25 mouse cellular contexts compared by ENCODE assay signal in the genomic region with DNA sequence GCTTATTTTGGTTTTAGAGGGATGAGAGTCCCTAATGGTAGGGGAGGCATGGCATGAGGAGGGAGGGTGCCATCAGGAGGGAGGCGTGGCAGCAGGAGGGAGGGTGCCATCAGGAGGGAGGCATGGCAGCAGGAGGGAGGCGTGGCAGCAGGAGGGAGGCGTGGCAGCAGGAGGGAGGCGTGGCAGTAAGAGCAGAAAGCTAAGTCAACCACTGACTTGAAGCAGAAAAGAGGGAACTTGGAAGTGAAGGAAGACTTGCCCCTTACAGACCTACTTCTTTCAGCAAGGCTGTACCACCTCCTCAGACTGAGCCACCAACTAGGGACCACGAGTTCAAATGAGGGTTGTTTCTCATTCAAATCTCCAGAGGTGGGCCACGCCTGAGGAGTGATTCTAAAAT. TPM values are rescaled to one million over a fixed set of nuclear protein-coding genes. Genes with fewer than 3 reads are reported as not detected.
DNase-seq lines count a peak whose midpoint lies in the region; ATAC-seq and TF ChIP-seq lines count a peak whose summit lies in the region.
"Had no signal": no experiment of that assay in that cellular context is flagged by ENCODE, and none has a peak within 500 bp of the region (broad histone marks: within the 10 kb centered on the region; RNA-seq: fewer than 3 reads in every experiment).

No protein-coding gene starts in this region.

- WGBS in kidney, embryonic 16.5 days = 77% methylated on average over 6 of the region's 6 CpGs
- WGBS in intestine, embryonic 15.5 days = 68% methylated on average over 6 of the region's 6 CpGs
- 60% methylated on average over 6 of the region's 6 CpGs for WGBS in stomach, embryonic 14.5 days

- no peak for TF ChIP-seq EP300 in MEL (IDR thresholded peaks at IDR 0.05; ENCODE audit: low read depth in 1 of 2, low read length in 2 of 2)

- TF ChIP-seq RAD21 in MEL (IDR thresholded peaks at IDR 0.05; ENCODE audit: low read depth, low read length) = no peak

- no peak overlapping the region for H3K9ac ChIP-seq in kidney, embryonic 16.5 days (replicated peaks; ENCODE audit: low read length)
- H3K9ac ChIP-seq in MEL (ENCODE audit: control insufficient read depth, low read depth, low read length, poor library complexity, severe bottlenecking) = no peak overlapping the region
- no peak overlapping the region for H3K9ac ChIP-seq in intestine, embryonic 15.5 days
- H3K9ac ChIP-seq in stomach, embryonic 14.5 days (replicated peaks; ENCODE audit: low read depth, low read length) = no peak overlapping the region
- H3K9ac ChIP-seq: embryonic facial prominence, embryonic 12.5 days; kidney, embryonic 15.5 days; limb, embryonic 15.5 days; lung, embryonic 14.5 days; neural tube, embryonic 13.5 days had no signal

- H3K27me3 ChIP-seq in kidney, embryonic 16.5 days (ENCODE audit: insufficient read depth, low read length) = no peaks in the 10 kb centered on the region
- H3K27me3 ChIP-seq in MEL (ENCODE audit: control insufficient read depth in 1 of 2, insufficient read depth in 2 of 2, low read length in 2 of 2) = no peaks in the 10 kb centered on the region
- H3K27me3 ChIP-seq in intestine, embryonic 15.5 days (replicated peaks) = no peaks in the 10 kb centered on the region
- no peaks in the 10 kb centered on the region for H3K27me3 ChIP-seq in stomach, embryonic 14.5 days (ENCODE audit: control insufficient read depth, insufficient read depth, low read length)
- H3K27me3 ChIP-seq: embryonic facial prominence, embryonic 12.5 days; kidney, embryonic 15.5 days; limb, embryonic 15.5 days; neural tube, embryonic 13.5 days had no signal

- H3K79me2 ChIP-seq in MEL (ENCODE audit: control insufficient read depth, insufficient read depth, low read length, poor library complexity) = no peaks in the 10 kb centered on the region

- no peaks in the 10 kb centered on the region for H3K36me3 ChIP-seq in kidney, embryonic 16.5 days (ENCODE audit: insufficient read depth, low read length)
- no peaks in the 10 kb centered on the region for H3K36me3 ChIP-seq in MEL (ENCODE audit: control insufficient read depth in 1 of 2, insufficient read depth in 2 of 2, low read length in 2 of 2)
- no peaks in the 10 kb centered on the region for H3K36me3 ChIP-seq in intestine, embryonic 15.5 days
- no peaks in the 10 kb centered on the region; the same call in 1 of the 2 replicates for H3K36me3 ChIP-seq in stomach, embryonic 14.5 days (ENCODE audit: control insufficient read depth, insufficient read depth, low read length)
- H3K36me3 ChIP-seq: embryonic facial prominence, embryonic 12.5 days; kidney, embryonic 15.5 days; limb, embryonic 15.5 days; neural tube, embryonic 13.5 days had no signal

- H3K9me3 ChIP-seq in kidney, embryonic 16.5 days (ENCODE audit: low read length) = no peaks in the 10 kb centered on the region
- no peaks in the 10 kb centered on the region for H3K9me3 ChIP-seq in MEL (replicated peaks; ENCODE audit: insufficient read depth, low read length)
- H3K9me3 ChIP-seq in intestine, embryonic 15.5 days = no peaks in the 10 kb centered on the region
- no peaks in the 10 kb centered on the region for H3K9me3 ChIP-seq in stomach, embryonic 14.5 days (ENCODE audit: control insufficient read depth, low read depth, low read length)
- H3K9me3 ChIP-seq: embryonic facial prominence, embryonic 12.5 days; kidney, embryonic 15.5 days; limb, embryonic 15.5 days; neural tube, embryonic 13.5 days had no signal

- H3K4me1 ChIP-seq in kidney, embryonic 16.5 days (ENCODE audit: insufficient read depth, low read length) = no peaks in the 10 kb centered on the region
- H3K4me1 ChIP-seq in MEL (ENCODE audit: control insufficient read depth in 1 of 2, insufficient read depth in 2 of 2, low read length in 2 of 2) = no peaks in the 10 kb centered on the region
- H3K4me1 ChIP-seq in intestine, embryonic 15.5 days (replicated peaks) = 0 out of 2 replicates have a peak, but pooled peaks cover 3% of the 10 kb centered on the region
- H3K4me1 ChIP-seq in stomach, embryonic 14.5 days (ENCODE audit: control insufficient read depth, insufficient read depth, low read length) = no peaks in the 10 kb centered on the region
- H3K4me1 ChIP-seq: kidney, embryonic 15.5 days; neural tube, embryonic 13.5 days had no signal

- no peak for TF ChIP-seq CTCF in MEL (IDR thresholded peaks at IDR 0.05 in 2 of 3, conservative IDR thresholded peaks at IDR 0.05 in 1 of 3; ENCODE audit: control insufficient read depth in 1 of 3, insufficient read depth in 1 of 3, low read depth in 2 of 3, low read length in 3 of 3, poor library complexity in 1 of 3, severe bottlenecking in 1 of 3)

- DNase-seq in kidney, adult 9 months = no peak
- DNase-seq in MEL (ENCODE audit: low read depth, low spot score) = peak; percentile 64
- DNase-seq in natural killer cell, adult 2 months (ENCODE audit: low spot score in 2 of 2) = no peak
- no peak for DNase-seq in adipocyte (ENCODE audit: low spot score)
- DNase-seq in heart, adult 9 months (ENCODE audit: low spot score in 2 of 2) = no peak
- DNase-seq: B cell, adult 2 months; cerebellum, adult 2 months; gastrocnemius, postnatal 25 days; layer of hippocampus, postnatal 36 days; lung, embryonic 14.5 days; lung, postnatal 36 days; thymus, postnatal 4 days had no signal

- H3K27ac ChIP-seq in kidney, embryonic 16.5 days (ENCODE audit: low read length) = no peak overlapping the region
- no peak overlapping the region for H3K27ac ChIP-seq in MEL (ENCODE audit: control insufficient read depth, low read depth, low read length)
- no peak overlapping the region for H3K27ac ChIP-seq in intestine, embryonic 15.5 days
- H3K27ac ChIP-seq in stomach, embryonic 14.5 days (ENCODE audit: low read length) = no peak overlapping the region
- H3K27ac ChIP-seq: embryonic facial prominence, embryonic 12.5 days; kidney, embryonic 15.5 days; limb, embryonic 15.5 days; neural tube, embryonic 13.5 days had no signal

- no peak overlapping the region for H3K4me2 ChIP-seq in kidney, embryonic 16.5 days (replicated peaks; ENCODE audit: low read depth, low read length)
- no peak overlapping the region for H3K4me2 ChIP-seq in intestine, embryonic 15.5 days (replicated peaks)
- no peak overlapping the region for H3K4me2 ChIP-seq in stomach, embryonic 14.5 days (replicated peaks; ENCODE audit: low read depth, low read length)
- H3K4me2 ChIP-seq: embryonic facial prominence, embryonic 12.5 days; kidney, embryonic 15.5 days; limb, embryonic 15.5 days; lung, embryonic 14.5 days; midbrain, embryonic 11.5 days; neural tube, embryonic 13.5 days had no signal

- ATAC-seq in kidney, embryonic 16.5 days (ENCODE audit: low FRiP score, low TSS enrichment) = 0 out of 2 replicates have a peak, but pooled peaks have one; percentile 15
- peak; percentile 67 for ATAC-seq in intestine, embryonic 15.5 days
- ATAC-seq in stomach, embryonic 14.5 days (ENCODE audit: insufficient number of reproducible peaks, insufficient read depth, low FRiP score, low read depth) = 0 out of 2 replicates have a peak, but pooled peaks have one; percentile 35
- ATAC-seq: forebrain, embryonic 16.5 days had no signal

- no peak for TF ChIP-seq POLR2A in MEL (IDR thresholded peaks at IDR 0.05; ENCODE audit: control insufficient read depth in 1 of 2, insufficient read depth in 1 of 2, low read depth in 1 of 2, low read length in 2 of 2, poor library complexity in 1 of 2)

- H3K4me3 ChIP-seq in kidney, embryonic 16.5 days (ENCODE audit: low read length) = no peak overlapping the region
- H3K4me3 ChIP-seq in MEL (ENCODE audit: control insufficient read depth in 1 of 2, insufficient read depth in 1 of 2, low read depth in 2 of 2, low read length in 2 of 2) = no peak overlapping the region
- no peak overlapping the region for H3K4me3 ChIP-seq in intestine, embryonic 15.5 days (replicated peaks)
- H3K4me3 ChIP-seq in stomach, embryonic 14.5 days (ENCODE audit: low read depth, low read length) = no peak overlapping the region
- H3K4me3 ChIP-seq: embryonic facial prominence, embryonic 12.5 days; kidney, embryonic 15.5 days; limb, embryonic 15.5 days; neural tube, embryonic 13.5 days had no signal

TF ChIP-seq in MEL, 35 proteins besides CTCF, POLR2A, EP300 and RAD21:
- TF ChIP-seq MEF2A (IDR thresholded peaks at IDR 0.05; ENCODE audit: extremely low read depth, insufficient replicate concordance, low read depth, low read length, poor library complexity, severe bottlenecking) (no peak), TBP (IDR thresholded peaks at IDR 0.05; ENCODE audit: low read depth, low read length) (no peak), POLR2AphosphoS5 (IDR thresholded peaks at IDR 0.05; ENCODE audit: borderline replicate concordance, low read depth, low read length) (no peak)

RNA-seq across cellular contexts. Expression of a gene that starts 15.7 kb away (rescaled TPM):
- polyA plus RNA-seq in kidney, embryonic 16.5 days (2015; fragmentation: Nextera tagmentation; extraction: Ambion mirVana) = 6.3 and 9.3 TPM in 2 replicates
- 0.39 and 1.0 TPM in 2 replicates for total RNA-seq in MEL (2012; rRNA removed)
- polyA plus RNA-seq in MEL (2012; ENCODE audit: insufficient read depth in 1 of 2, insufficient read length in 2 of 2, low read depth in 1 of 2, low replicate concordance in 2 of 2, missing spikeins in 1 of 2) = 1 to 10 TPM in 1 of 2 experiments, not detected in 1; 4.9 TPM
- polyA plus RNA-seq in intestine, embryonic 15.5 days (2015; fragmentation: Nextera tagmentation; extraction: Ambion mirVana) = 6.2 and 6.6 TPM in 2 replicates
- polyA plus RNA-seq in stomach, embryonic 14.5 days (2014; fragmentation: Nextera tagmentation; extraction: Ambion mirVana) = 10.4 and 10.8 TPM in 2 replicates
- total RNA-seq: hematopoietic stem cell, adult 5-6 weeks had no signal

RNA-seq across cellular contexts. Expression of a gene that starts 55.3 kb away (rescaled TPM):
- polyA plus RNA-seq in kidney, embryonic 16.5 days (2015; fragmentation: Nextera tagmentation; extraction: Ambion mirVana) = 0.10 TPM in 1 of 2 replicates, not detected in the other
- not detected in 2 replicates for total RNA-seq in MEL (2012; rRNA removed)
- polyA plus RNA-seq in MEL (2012; ENCODE audit: insufficient read depth in 1 of 2, insufficient read length in 2 of 2, low read depth in 1 of 2, low replicate concordance in 2 of 2, missing spikeins in 1 of 2) = not detected
- polyA plus RNA-seq in intestine, embryonic 15.5 days (2015; fragmentation: Nextera tagmentation; extraction: Ambion mirVana) = 0.21 and 0.36 TPM in 2 replicates
- 0.83 and 0.91 TPM in 2 replicates for polyA plus RNA-seq in stomach, embryonic 14.5 days (2014; fragmentation: Nextera tagmentation; extraction: Ambion mirVana)
- total RNA-seq: adrenal gland, adult 18-20 months; gastrocnemius, postnatal 25 days; heart, adult 8-10 months; hematopoietic stem cell, adult 5-6 weeks; layer of hippocampus, postnatal 36 days had no signal
- polyA plus RNA-seq: kidney, embryonic 15.5 days; limb, embryonic 15.5 days; lung, embryonic 14.5 days; neural tube, embryonic 13.5 days; small intestine, adult 2 months had no signal

Comparison
In these comparisons a context has a peak if more than half of its experiments do, and no peak if none do; other contexts are left out.
1. ATAC-seq: peak in every context shown above with its lines; median percentile 67 in intestine, embryonic 15.5 days; 35 in stomach, embryonic 14.5 days; 15 in kidney, embryonic 16.5 days.